Mouse (Mus musculus): ENCODE measurements around the gene Tnfrsf14. TPM values are rescaled to one million over a fixed set of nuclear protein-coding genes. Genes with fewer than 3 reads are reported as not detected.

Tnfrsf14 gene
- 8.3 and 10.6 TPM in 2 replicates for total RNA-seq (2021)
- long read RNA-seq, experiment 1 = 0 reads
- long read RNA-seq, experiment 2 = 0 reads

DNA sequence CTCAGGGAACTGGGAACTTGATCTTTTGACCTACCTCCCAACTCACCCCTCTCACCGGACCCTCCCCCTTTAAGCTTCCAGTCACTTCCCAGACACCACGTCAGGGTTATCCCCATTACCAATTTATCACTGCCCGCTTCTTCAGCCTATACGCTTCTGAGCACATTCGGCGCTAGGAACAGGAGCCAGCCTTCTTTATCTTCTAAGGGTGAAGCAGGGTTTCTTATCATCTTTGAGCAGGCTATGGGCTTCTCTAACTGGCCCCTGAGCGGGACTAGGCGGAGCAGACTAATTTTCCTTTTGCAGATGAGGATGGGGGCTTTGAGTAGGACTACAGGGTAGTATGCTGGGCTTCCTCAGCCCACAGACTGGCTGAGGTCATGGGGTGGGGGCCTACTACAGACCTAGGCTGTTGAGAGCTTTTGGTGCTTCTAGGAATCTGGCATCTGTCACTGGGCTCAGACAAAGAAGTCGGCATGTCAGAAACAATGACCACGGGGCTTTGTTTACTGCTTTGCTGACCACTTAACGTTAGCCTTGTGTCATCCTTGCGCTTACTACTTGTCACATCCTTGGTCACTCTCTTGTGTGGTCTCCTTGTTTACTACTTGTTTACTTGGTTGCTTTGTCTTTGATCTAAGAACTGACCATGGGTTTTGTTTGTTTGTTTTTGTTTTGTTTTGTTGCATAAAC is at the start of gene Tnfrsf14:
Gene Tnfrsf14, minus strand, starts transcription at position 169 of the 693 bp plus-strand sequence.
- no peak for DNase-seq

DNA sequence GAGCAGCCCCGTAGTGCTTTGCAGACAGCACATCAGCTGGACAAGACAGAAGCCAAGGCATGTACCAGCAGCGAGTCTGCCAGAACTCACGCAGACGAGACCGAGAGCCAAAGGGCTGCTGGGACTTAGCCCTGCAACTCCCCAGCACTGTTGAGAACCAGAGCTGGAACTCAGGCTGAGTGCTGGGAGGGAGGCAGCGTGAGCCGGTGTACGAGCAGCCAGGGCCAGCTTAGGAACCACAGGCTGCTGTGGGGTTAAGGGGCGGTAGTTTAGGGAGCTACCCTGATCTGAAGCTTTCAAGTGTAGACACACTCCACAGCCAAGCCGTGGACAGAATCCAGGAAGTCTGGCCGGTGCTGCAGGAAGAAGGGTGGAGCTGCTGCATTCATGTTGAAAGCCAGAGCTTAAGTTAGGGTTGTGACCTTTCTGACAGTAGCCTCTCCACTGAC is 45.8 kb upstream of the Tnfrsf14 start:
- no peak for DNase-seq

DNA sequence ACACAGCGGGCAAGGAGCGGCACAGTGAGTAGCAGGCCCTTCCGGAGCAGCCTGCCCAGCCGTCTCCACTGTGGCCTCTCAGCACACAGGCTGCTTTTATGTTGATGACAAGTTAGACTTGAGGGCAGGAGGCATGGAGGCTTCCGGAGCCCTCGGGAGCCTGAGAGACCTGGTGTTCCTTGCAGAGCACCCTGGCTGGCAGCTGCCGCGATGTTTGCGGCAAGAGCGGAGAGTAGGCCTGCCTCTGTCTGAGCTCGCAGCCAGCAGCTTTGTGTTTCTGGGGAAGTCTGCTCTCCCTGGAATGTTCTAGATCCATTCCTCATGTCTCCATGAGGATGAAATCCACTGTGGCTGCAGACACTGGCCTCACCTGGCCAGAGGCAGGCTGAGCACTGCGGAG is 44.2 kb upstream of the Tnfrsf14 start:
- no peak for DNase-seq

DNA sequence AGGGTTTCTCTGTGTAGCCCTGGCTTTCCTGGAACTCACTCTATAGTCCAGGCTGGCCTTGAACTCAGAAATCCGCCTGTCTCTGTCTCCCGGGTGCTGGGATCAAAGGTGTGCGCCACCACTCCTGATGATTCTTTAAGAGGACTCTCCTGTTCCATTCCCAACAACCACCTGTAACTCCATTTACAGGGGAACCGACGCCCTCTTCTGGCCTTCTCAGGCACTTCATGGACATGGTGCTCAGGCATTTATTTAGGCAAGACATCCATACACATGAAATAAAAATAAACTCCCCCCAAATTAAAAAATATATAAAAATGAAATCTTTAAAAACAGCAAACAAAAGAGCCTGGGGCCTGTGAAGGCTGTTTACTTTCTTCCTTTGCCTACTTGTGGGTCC is 38.8 kb upstream of the Tnfrsf14 start:
- DNase-seq = peak; percentile 60

DNA sequence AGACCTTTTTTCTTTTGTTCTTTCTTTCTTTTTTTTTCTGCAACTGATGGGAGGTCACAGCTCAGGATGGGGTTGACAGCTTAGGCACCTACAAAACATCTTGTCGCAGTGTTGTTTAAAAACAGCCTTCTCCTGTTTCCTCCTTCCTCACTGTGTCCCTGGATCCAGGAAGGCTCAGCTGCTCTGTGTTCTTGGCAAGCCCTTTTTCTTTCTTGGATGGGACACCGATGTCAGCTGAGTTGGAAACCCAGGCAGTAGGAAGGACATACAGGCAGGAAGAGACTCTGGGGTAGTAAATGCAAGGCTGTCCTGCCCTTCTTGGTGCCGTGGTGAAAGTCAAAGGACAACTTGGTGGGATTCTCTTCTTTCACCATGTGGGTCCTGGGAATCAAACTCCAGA is 37.5 kb upstream of the Tnfrsf14 start:
- no peak for DNase-seq

DNA sequence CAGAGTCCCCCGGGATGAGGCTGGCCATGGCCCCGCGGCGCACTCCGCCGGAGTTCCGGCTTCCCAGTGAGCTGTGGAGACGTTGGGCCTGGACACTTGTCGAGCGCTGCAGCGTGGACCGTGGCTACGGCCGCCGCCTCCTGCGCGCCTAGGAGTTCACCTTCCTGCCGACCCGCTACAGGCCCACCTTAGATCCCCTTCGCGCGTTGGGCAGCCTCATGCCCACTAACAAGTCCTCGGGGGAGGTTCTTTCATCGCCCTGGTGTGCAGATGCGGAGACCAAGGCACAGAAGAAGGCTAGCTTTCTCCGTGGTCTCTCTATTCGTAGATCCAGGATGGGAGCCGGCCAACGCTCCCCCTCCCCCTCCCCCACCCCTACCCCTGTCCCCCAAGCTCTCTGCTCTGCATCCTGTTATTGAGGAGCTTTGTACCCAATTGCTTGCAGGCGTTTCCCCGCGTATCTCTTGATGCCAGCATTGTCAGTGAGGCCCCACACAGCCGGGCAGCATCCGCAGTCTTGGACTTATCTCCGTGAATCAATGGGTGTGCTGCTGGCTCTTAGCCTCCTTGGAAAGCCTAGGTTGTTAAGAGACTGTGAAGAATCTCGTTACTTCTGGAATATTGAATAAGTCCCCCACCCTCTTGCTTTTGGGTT is 36.3 kb upstream of the Tnfrsf14 start:
- no peak for DNase-seq

DNA sequence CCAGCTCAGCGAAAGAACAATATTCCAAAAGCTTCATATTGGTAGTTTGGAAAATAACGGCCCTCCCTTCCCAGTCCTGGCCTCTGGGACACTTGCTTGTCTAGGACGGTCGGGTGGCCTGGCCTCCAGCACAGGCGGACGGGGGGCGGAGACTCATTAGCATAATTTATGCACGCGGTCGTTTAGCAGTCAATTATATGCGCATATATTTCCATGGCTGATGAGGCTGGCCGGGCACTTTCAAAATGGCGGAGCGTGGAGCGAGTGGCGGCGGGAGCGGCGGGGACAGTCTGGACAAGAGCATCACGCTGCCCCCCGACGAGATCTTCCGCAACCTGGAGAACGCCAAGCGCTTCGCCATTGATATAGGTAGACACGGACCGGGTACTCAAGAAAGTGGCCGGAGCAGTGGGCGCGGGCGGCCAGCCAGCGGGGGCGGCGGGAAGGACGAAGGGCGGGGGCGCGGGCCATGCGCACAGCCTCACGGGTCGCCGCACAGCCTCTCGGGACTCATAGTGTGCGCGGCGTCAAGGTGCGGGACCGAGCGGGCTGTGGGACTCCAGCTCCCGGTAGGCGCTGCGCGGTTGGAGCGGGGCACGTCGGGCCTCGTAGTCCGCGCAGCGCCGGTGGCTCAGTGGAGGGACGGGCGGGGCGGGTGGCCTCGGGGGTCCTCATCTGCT is 35.7 kb upstream of the Tnfrsf14 start, which contains the start of gene Pank4:
Gene Pank4, plus strand, starts transcription at position 223 of the 680 bp plus-strand sequence.
- peak; percentile 95 for DNase-seq

DNA sequence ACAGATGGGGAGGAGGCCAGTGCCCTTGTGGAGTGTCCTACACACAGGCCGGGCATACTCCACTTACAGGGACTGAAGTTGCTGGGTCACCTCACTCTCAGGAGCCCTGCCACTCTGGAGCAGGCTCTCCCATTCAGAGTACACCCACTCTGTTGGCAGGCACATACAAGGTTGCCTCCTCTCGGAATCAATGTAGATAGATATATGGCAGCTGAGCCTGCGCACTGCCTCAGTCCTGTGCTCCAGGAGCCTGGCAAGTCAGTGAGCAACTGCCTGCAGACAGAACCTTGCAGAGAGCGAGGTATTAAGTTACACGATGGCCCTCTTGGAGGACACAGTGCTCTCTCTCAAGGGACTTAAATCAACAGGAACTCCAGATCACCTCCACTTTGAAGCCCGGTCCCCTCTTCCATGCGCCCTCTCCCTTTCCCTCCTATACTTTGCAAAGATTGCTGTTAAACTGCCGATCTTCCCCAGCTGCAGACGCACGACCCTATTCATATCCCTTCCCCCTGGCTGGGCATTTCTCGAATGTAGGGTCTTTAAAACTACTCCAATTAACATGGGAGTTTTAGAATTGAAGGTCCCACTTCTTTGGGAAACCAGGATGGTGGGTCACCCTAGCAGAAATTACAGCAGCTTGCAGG is 35.0 kb upstream of the Tnfrsf14 start:
- no peak for DNase-seq

DNA sequence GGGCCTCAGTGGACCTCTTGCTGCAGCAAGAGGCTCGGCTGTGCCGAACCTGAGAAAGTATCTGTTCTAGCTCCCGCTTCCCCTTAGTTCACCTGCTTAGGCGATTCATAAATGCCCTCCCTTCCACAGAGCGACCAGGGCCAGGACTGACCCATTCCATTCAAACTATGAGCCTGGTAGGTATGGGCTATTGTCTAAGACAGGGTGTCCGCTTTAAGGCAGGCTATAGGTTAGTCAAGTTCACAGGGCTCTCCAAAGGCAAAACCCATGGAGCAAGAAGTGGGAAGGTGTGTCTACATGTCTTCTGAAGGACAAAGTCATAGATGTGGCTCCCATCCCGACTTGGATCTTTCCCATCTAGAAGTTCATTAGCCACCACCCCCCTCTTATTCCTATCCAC is 34.3 kb upstream of the Tnfrsf14 start:
- DNase-seq = no peak

DNA sequence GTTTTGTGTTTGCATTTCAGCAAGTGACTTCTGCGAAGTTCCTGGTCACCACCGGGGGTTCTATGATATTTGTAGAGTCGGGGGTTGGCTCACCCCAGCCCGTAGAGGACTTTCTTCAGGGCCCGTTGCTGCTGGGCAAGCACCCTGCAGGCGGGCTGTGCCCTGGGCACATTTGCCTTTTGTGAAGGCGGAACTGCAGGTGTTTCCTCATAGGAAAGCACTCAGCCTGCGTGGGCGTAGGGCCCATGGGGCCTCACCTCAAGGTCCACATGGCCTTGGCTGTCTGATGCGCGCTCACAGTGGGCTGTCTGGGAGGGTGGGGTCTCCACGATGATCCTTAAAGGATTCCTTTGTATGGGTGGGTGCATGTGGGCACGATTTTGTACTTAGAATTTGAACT is 33.5 kb upstream of the Tnfrsf14 start:
- DNase-seq = no peak

DNA sequence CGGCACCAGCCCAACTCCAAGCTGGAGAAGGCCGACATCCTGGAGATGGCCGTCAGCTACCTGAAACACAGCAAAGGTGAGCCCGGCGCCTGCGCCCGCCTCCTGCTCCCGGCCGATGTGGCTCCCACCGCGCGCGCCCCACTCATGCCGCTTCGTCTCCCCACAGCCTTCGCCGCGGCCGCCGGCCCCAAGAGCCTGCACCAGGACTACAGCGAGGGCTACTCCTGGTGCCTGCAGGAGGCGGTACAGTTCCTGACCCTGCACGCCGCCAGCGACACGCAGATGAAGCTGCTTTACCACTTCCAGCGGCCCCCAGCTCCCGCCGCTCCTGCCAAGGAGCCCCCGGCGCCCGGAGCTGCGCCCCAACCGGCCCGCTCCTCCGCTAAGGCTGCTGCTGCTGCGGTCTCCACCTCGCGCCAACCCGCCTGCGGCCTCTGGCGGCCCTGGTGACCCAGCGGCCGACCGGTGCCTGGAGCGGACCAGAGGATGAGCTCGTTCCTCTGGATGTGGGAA is 32.9 kb upstream of the Tnfrsf14 start:
- peak; percentile 60 for DNase-seq

DNA sequence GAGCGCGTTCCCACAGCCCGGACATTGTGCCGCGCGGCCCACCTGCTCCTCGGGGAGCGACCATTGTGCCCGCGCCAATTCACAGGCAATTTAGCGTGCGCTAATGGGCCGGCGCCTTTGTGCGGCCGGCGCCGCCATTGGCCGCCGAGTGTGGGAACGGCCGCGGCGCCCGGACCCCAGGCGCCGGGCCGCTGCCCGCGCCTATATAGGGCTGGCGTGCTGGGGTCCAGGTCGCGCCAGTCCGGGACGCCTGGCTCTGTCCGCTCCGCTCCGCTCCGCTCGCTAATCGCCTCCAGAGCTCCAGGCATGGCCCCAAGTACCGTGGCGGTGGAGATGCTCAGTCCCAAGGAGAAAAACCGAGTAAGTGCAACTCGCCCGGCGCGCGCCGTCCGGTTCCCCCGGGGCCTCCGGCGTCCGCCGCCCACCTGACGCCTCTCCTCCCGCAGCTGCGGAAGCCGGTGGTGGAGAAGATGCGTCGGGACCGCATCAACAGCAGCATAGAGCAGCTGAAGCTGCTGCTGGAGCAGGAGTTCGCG is 32.4 kb upstream of the Tnfrsf14 start, which contains the start of gene Hes5:
Gene Hes5, plus strand, starts transcription at position 234 of the 536 bp plus-strand sequence.
- DNase-seq = peak; percentile 31

DNA sequence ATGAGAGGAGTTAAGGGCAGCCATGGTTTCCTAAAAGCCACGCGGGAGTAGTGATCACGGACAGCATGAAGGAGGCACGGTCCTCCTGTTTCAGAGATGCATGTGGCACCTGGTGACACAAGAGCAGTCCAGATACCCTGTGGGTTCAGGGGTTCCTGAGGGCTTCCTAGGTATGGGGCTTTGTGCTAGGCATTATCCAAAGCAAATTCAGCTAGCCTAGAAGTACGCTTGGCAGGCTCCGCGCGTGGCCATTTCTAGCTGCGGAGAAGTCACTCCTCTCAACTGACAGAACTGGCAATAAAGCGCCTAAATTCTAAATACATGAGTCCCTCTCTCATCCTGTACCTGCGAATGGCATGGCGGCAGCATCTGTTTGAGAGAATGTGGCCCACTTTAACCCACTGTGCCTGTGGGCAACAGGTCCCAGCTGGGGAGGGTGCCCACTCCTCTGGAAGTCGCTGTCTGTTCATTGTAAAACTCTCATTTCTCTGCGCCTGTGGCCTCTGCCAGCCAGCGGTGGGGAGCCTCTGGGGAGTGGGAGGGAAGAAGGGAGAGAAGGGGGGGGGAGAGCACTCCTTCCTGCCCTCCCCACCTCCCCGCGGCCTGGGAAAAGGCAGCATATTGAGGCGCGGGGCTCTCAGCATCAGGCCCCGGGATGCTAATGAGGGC is 31.8 kb upstream of the Tnfrsf14 start:
- DNase-seq = no peak

DNA sequence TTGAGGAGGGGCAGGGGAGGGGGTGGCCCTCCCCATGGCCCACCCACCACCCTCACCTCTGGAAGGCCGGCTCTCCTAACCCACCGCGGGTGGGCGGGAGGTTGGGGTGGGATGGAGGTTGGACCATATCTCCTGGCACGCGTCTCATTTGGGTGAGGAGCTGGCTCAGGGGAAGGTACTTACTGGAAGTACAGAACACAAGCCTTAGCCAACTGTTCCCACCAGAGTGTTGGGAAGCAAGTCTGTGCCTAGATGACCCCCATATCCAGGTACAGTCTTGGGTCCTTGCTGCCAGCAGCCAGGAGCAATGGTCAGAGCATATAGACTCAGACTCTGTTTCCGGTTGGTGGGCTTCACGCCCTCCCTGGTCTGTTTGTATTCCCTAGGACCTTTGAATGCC is 30.3 kb upstream of the Tnfrsf14 start:
- no peak for DNase-seq

DNA sequence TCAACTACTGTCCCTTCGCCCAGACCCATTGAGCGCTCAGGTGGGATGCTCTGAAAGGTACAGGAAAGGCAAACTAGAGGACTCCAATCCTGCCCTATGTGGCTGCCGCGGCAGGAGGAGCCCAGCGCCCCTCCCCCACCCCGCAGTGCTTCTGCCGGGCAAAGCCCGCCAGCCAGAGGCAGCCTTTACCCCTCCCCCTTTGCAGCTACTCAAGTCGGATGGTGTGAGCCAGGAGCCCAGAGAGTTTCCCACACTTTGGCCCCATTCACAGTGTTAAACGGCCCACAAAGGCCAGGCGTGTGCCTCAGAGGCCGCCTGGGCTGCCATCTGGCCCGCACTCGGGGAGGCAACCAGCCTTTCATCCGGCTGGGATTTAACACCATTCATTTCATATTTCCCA is 29.8 kb upstream of the Tnfrsf14 start:
- no peak for DNase-seq

DNA sequence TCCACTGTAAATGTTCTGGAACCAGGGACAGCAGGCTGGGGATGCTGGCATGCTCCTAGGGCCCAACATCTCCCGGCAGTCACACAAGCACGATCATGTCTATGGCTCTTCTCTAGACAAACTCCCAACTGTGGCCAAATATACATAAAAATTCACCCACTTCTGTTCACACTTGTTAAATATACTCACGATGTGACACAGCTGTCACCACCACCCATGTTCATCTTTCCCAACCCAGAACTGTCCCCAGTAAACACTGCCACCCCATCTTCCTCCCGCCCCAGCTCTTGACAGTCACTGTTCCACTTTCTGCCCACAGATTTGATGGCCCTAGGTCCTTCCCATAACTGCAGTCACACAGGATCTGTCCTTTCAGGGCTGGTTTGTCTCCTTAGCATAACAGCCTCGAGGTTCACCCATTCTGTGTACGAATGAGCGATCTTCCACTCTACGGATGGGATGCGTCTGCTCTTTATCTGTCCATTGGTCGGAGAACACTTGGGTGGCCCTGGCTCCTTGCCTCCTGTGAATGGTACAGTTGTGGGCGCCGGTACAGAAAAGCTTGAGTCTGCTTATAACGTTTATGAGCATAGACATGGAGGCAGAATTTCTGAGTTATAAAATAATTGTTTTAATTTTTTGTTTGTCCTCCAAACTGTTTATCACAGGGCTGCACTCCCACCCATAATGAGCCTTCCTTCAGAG is 29.1 kb upstream of the Tnfrsf14 start:
- DNase-seq = no peak

DNA sequence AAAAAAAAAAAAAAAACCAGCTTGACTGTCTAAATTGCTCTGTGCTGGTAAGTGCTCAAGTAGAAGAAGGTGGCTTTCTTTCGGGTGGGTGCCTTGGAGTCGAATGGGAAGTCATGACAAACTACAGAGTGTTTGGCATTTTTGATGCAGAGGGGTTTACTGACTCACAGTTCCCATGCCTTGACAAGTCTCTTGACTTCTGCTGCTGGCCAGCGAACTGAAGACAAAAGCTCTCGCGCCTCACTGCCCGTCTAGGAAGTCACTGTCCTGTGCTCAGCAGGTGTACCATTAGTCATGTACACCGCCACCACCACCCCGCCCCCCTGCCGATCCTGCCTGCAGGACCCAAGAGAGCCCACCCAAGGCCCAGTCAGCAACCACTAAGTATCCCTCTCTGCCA is 28.2 kb upstream of the Tnfrsf14 start:
- no peak for DNase-seq

DNA sequence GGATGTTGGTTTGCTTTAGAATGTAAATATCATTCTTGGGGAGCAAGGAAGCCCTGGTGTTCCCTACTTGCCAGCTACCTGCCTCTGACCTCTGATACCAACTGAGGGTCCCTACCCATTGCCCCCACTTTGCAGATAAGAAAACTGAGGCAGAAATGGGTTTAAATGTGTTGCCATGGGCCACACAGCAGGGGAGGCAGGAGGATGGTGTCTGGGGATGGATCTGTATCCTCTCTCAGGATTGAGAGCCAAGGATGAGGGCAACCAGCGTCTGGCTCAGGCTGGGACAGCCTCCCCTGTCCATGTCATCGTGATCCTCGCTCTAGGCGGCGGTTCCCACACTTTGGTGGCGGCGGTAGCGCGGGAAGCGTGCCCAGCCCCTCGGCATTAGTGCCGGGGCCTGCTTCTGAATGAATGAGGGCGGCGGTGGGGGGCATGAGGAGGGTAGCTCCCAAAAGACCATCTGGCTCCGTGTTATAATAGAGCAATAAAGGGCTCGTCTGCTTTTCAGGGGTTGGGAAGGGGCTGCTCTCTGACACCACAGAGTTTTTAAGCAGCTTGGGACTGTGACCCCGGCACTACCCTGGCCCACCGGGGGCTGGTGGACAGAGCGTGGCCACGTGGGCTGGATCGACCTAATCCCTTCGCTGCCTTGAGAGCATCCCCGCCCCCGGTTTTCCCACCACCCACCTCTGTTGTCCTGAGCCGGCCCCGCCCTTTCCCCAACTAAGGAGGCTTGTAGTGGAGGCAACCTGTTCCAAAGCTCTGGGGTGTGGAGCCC is 24.3 kb upstream of the Tnfrsf14 start:
- DNase-seq = peak; percentile 2

DNA sequence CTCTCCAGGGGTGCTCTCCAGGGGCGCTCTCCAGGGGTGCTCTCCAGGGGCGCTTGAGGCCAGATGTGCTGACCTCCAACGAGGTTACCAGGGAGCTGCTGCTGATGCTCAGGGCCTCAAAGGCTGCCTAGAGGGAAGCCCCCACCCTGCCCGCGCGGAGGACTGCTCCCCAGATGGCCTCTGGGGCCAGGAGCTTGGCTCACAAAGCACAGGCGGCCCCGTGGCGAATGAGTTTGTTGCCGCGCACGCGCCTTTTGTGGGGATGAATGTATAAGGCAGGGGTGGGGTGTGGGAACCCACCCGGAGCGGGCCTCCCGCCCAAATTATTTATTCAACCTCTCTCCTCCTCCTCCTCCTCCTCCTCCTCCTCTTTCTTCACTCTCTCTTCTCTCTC is 21.2 kb upstream of the Tnfrsf14 start:
- peak; percentile 3 for DNase-seq
